Mouse (Mus musculus) kidney, postnatal 10 days (tissue): Measurements from ENCODE around the gene Greb1.

Experiments
- DNase-seq: peaks from one replicate; pipeline ENCODE4 v3.0.0; 2021; ENCODE audit warnings: mixed read lengths

The Greb1 gene

GRCm38 (mm10) chr12:16803956-16804430 is 3.3 kb upstream of the Greb1 start:
- DNase-seq: no peak

DNA sequence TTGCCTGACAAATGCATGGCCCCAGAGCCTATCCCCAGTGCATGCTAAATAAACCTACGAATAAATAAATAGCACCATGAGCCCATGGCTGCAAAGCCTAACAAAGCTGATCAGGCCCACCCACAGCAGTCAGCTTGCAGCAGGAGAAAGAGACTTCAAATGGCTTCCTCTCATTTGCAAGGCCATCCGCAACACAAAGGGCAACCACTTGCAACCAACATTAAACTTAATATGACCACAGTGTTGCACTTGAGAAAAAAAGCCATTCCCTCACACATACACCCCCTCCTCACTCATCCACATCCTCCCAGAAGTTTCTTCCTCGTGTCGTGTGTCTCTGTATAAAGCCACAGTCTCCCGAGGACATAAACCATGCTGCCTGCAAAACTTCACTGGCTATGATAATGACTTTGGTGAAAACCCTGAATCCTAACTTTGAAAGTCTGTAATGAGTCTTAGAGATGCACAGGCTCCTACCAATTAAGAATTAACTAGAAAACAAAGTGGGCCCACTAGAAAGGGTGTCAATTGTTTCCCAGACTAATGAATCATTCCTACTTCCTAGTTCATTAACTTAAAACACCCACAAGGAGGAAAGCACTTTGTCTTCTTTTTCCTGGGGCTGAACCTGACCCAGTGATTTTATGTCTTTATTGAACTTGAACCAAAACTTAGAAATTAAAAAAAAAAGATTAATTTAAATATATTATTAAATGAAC is 2.7 kb upstream of the Greb1 start:
- no peak for DNase-seq

DNA sequence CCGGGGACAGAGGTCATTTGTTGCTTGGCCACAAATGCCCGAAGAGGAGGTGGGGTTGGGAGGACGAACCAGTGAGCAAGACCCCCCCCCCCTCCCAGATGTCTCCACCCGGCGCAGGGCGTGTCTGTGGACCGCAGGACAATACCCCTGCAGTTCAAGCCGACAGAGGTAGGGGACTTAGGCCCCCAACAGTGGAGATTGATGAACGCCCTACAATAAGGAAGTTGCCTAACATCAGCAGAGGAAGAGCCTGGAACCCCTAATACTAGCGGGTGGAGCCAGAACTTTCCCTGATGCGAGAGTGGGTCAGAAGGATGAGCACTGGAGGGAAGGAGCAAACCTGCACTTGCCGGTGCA is 251 bp upstream of the Greb1 start:
- DNase-seq: no peak

GRCm38 (mm10) chr12:16799928-16800258 is 793 bp downstream of the Greb1 start:
- DNase-seq: no peak

- DNase-seq: no peak
These were observed 1.8 kb downstream of the Greb1 start for GRCm38 (mm10) chr12:16798894-16799293.

GRCm38 (mm10) chr12:16795781-16796180 is 4.9 kb downstream of the Greb1 start:
- no peak for DNase-seq

DNA sequence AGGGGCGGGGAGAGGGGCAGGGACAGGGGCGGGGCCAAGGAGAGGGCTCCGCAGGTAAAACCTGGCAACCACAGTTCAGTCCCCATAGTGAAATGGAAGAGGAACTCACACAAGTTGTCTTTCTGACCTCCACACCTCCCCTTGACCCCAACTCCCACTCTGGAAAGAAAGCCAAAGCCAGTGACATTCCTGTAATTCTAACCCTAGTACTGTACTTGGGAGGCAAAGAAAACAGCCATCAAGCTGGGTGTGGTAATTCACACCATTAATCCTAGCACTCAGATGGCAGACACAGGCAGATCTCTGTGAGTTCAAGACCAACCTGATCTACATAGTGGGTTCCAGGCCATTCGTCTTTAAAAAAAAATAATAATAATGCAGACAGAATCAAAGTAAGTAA is 7.3 kb downstream of the Greb1 start:
- DNase-seq: no peak

DNA sequence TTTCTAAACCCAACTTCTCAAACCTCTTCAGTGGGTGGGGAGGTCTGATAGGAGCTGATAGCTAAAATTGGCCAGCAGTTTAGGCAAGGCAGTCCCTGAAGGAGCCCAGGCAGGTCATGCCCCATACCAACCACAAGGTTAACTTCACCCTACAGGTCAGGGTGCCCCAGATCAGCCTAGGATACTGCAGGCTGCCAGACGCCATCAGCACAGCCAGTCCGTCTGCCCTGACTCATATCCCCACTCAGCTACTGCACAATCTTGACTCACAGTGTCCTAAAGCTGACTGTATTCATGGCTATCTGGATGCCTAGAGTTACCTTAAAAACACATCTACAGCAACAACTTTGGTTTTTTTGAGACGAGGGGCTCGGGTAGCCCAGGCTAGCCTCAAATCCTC is 10.2 kb downstream of the Greb1 start:
- DNase-seq: no peak

- DNase-seq: no peak
These were observed 10.9 kb downstream of the Greb1 start for GRCm38 (mm10) chr12:16789756-16790155.

GRCm38 (mm10) chr12:16789199-16789598 is 11.5 kb downstream of the Greb1 start:
- no peak for DNase-seq

- no peak for DNase-seq
These were observed 12.1 kb downstream of the Greb1 start for GRCm38 (mm10) chr12:16788600-16788999.

- DNase-seq: no peak
These were observed 19.5 kb downstream of the Greb1 start for GRCm38 (mm10) chr12:16781034-16781746.

DNA sequence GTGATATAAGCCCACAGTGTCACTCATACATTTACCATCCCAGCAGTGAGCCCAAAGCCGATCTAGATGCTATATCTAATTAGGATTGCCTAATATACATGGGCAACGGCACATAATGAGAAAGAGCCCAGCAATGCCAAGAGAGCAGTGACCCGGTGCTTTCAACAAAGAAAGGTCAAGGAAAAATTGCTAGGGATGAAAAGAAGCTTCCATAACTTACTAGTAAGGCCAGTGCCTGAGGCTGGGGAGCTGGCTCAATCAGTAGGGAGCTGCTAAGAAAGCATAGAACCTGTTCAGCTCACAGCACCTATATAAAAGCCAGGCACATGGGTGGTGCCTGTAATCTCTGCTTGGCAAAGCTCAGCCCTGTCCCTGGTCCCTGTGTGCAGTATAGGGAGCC is 20.4 kb downstream of the Greb1 start:
- no peak for DNase-seq

GRCm38 (mm10) chr12:16779165-16779564 is 21.5 kb downstream of the Greb1 start:
- DNase-seq: no peak

DNA sequence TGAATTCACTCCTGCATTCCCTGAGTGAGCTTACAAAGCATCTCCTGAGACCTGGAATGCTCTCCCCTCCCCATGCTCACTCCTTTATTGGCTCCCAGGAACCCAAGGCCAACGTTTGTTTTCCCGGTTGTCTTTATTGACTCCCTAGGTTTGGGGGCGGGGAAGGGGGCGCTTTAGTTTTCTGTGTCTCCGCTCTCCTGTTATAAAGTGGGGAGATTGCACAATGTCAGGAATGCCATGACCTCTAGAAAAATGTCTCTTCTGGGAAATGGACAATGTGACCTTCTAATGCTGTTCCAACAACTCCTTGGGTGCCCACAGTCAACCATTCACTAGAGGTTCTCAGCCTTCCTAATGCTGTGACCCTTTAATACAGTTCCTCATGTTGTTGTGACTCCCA is 22.2 kb downstream of the Greb1 start:
- no peak for DNase-seq

GRCm38 (mm10) chr12:16775351-16775750 is 25.3 kb downstream of the Greb1 start:
- no peak for DNase-seq

GRCm38 (mm10) chr12:16774605-16775004 is 26.1 kb downstream of the Greb1 start:
- no peak for DNase-seq

DNA sequence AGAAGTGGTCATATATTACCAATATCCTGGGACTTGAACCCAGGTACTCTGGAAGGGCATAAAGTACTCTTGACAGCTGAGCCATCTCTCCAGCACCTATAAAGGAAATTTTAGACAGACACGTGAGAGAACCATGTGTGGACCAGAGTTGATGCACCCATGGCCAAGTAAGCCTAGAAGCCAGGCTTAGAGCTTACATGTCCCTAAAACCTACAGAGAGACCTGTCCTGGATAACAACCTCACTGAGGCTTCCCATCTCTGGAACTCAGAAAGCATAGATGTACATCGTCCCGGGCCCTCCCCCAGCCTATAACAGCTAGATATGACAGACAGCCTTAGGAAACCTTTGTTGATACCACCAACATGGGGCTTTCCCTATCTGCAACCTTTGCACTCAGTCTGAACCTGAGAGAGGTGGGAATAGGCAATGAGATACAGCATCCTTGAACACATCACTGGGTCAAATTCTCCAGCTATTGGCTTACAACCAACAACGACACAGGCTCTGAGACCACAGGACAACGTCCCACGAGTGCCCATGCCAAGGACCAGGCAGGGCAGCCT is 31.0 kb downstream of the Greb1 start:
- DNase-seq: no peak

GRCm38 (mm10) chr12:16768711-16769110 is 32.0 kb downstream of the Greb1 start:
- no peak for DNase-seq

DNA sequence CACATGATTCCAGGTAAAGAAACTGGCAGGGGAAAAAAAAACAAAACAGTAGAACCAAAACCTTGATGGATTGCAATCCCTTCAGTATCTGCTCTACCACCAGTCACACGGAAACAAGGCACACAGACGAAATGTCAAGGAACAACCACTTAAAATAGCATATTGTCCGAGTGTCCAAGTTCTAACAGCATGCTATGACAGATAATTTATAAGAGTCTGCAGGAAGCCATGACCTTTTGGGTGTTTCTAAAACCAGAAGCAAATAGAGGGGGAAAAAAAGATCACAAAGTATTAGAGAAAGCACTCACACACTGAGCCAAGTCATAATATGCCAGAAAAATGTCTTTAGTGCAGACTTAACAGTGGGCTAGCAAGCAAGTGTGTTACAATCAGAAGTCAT is 32.4 kb downstream of the Greb1 start:
- no peak for DNase-seq

- no peak for DNase-seq
These were observed 35.8 kb downstream of the Greb1 start for GRCm38 (mm10) chr12:16764776-16765445.

GRCm38 (mm10) chr12:16763649-16764422 is 36.9 kb downstream of the Greb1 start:
- DNase-seq: no peak

GRCm38 (mm10) chr12:16761461-16761860 is 39.2 kb downstream of the Greb1 start:
- DNase-seq: no peak
